Mouse (Mus musculus) layer of hippocampus, adult 2 months (tissue): ENCODE data around the gene 2510009E07Rik. TPM values are rescaled to one million over a fixed set of nuclear protein-coding genes. Genes with fewer than 3 reads are reported as not detected.
A peak's percentile ranks its signal among the peaks of the same experiment; 100 is the strongest.

Source experiments
- DNase-seq, 2 experiments: peaks; one replicate each; pipeline ENCODE4 v3.0.0; 2022; ENCODE audit warnings: low spot score in 2 of 2
- H3K27ac ChIP-seq: fragments of 200-600 bp; 2 replicates; pipeline ENCODE4 v1.8.1; 2022
- H3K4me3 ChIP-seq: fragments of 200-600 bp; 2 replicates; pipeline ENCODE4 v1.8.1; 2022; ENCODE audit warnings: mild to moderate bottlenecking
- CTCF ChIP-seq: fragments of 200-600 bp; conservative IDR thresholded peaks from 2 replicates; pipeline ENCODE4 v1.8.1; 2022; ENCODE audit warnings: antibody characterized with exemption, mild to moderate bottlenecking, moderate library complexity
- total RNA-seq, 2 experiments: library from RNA; stranded (reverse); gene quantifications; 2 replicates each; pipeline ENCODE4 v1.2.3; 2021

The 2510009E07Rik gene
- total RNA-seq, 2 experiments from 2014 or later, result 38.4 to 40.3 TPM

- no peak overlapping the region for H3K27ac ChIP-seq
- no peak for TF ChIP-seq CTCF
- no peak overlapping the region for H3K4me3 ChIP-seq
- no peak for DNase-seq
Observed at GRCm38 (mm10) chr16:21610473-21610872, 84.0 kb downstream of the 2510009E07Rik start.

- TF ChIP-seq CTCF, result no peak
Observed at GRCm38 (mm10) chr16:21608176-21608865, 86.1 kb downstream of the 2510009E07Rik start.

GRCm38 (mm10) chr16:21607651-21608040, 86.8 kb downstream of the 2510009E07Rik start:
- TF ChIP-seq CTCF, result no peak
- H3K27ac ChIP-seq, result no peak overlapping the region
- no peak for DNase-seq

More at GRCm38 (mm10) chr16:21608176-21608865, 86.1 kb downstream of the 2510009E07Rik start:
- Histone ChIP-seq H3K4me3 (no peak overlapping the region), H3K27ac (peak overlapping the region; percentile 43; the same call in 1 of the 2 replicates)
- DNase-seq, result no peak

GRCm38 (mm10) chr16:21607021-21607650, 87.3 kb downstream of the 2510009E07Rik start:
- H3K4me3 ChIP-seq, result no peak overlapping the region
- no peak for TF ChIP-seq CTCF
- DNase-seq, result no peak
- H3K27ac ChIP-seq, result no peak overlapping the region

More at GRCm38 (mm10) chr16:21607651-21608040, 86.8 kb downstream of the 2510009E07Rik start:
- no peak overlapping the region for H3K4me3 ChIP-seq

- no peak for TF ChIP-seq CTCF
- no peak overlapping the region for H3K27ac ChIP-seq
- no peak for DNase-seq
- no peak overlapping the region for H3K4me3 ChIP-seq
Observed at GRCm38 (mm10) chr16:21606249-21607020, 88.0 kb downstream of the 2510009E07Rik start.

- no peak for DNase-seq
- TF ChIP-seq CTCF, result no peak
- H3K27ac ChIP-seq, result no peak overlapping the region
Observed at GRCm38 (mm10) chr16:21604354-21604753, 90.1 kb downstream of the 2510009E07Rik start.

More at GRCm38 (mm10) chr16:21604354-21604753, 90.1 kb downstream of the 2510009E07Rik start:
- no peak overlapping the region for H3K4me3 ChIP-seq

Other genes with a start within 250 kb of the 2510009E07Rik start
- 1 to 10 TPM; 1.7 to 2.5 TPM for gene Ehhadh, start 93.1 kb upstream of the 2510009E07Rik start, total RNA-seq
- 10 to 100 TPM; 14.6 to 14.8 TPM for gene Map3k13, start 99.7 kb upstream of the 2510009E07Rik start, total RNA-seq